Mouse (Mus musculus) kidney, adult 2 months (tissue): ENCODE measurements at regions not wholly inside any gene's neighbourhood (a gene's known extent, or its start where the extent isn't known, plus 50 kb on each side); places are given as distances from the start of the nearest gene placed in this dataset.

Source experiments
- CTCF ChIP-seq: fragments of 200-500 bp; conservative IDR thresholded peaks from 2 replicates; pipeline ENCODE4 v1.5.1; 2011; ENCODE audit warnings: low read depth, mild to moderate bottlenecking, control low read depth, low read length, moderate library complexity, mixed read lengths; ENCODE audit not compliant: insufficient read depth, insufficient read length
- POLR2A ChIP-seq: fragments of 200-500 bp; IDR thresholded peaks from one replicate; pipeline ENCODE4 v1.6.1; 2011; ENCODE audit warnings: low read depth, low read length, control low read depth

- no peak for TF ChIP-seq POLR2A
- no peak for TF ChIP-seq CTCF
Measured at GRCm38 (mm10) chr1:163496416-163496815, 92.9 kb upstream of the Gorab start.
